Mouse (Mus musculus) gastrocnemius, postnatal 25 days (tissue): ENCODE data around the gene Armt1. TPM values are rescaled to one million over a fixed set of nuclear protein-coding genes. Genes with fewer than 3 reads are reported as not detected.

Experiments used
- DNase-seq: peaks from one replicate; pipeline ENCODE4 v3.0.0; 2022
- long read RNA-seq, 2 experiments: library from polyadenylated mRNA; stranded (forward); transcript quantifications; one replicate each; pipeline ENCODE4 v2.0.0; 2021
- total RNA-seq, 2 experiments: library from RNA; stranded (reverse); gene quantifications; 1 replicate in 1 of 2; 2 replicates in 1 of 2; pipeline ENCODE4 v1.2.3; 2021

The Armt1 gene
- total RNA-seq: 10 to 100 TPM in 1 of 2 experiments, 1 to 10 TPM in 1; 9.8 to 11.1 TPM
- long read RNA-seq, experiment 1, transcript Armt1-201 (5 exons, 2,429 nt): major isoform, 8 of 13 reads
- long read RNA-seq, experiment 1, partial matches to known transcripts: 0 of 13 reads
- long read RNA-seq, experiment 1, other reads (novel, unspliced or antisense): 5 of 13 reads
- long read RNA-seq, experiment 2, transcript Armt1-201 (5 exons, 2,429 nt): major isoform, 12 of 14 reads
- long read RNA-seq, experiment 2, partial matches to known transcripts: 1 of 14 reads
- long read RNA-seq, experiment 2, other reads (novel, unspliced or antisense): 1 of 14 reads

- peak; percentile 96 for DNase-seq
Observed at GRCm38 (mm10) chr10:4432123-4432931, at the start of gene Armt1, which contains the start of gene Rmnd1. Gene Armt1 (plus strand): TSS chr10:4432467. Gene Rmnd1 (minus strand): TSS chr10:4432388.

GRCm38 (mm10) chr10:4384244-4384643 is 48.0 kb upstream of the Armt1 start:
- no peak for DNase-seq

DNA sequence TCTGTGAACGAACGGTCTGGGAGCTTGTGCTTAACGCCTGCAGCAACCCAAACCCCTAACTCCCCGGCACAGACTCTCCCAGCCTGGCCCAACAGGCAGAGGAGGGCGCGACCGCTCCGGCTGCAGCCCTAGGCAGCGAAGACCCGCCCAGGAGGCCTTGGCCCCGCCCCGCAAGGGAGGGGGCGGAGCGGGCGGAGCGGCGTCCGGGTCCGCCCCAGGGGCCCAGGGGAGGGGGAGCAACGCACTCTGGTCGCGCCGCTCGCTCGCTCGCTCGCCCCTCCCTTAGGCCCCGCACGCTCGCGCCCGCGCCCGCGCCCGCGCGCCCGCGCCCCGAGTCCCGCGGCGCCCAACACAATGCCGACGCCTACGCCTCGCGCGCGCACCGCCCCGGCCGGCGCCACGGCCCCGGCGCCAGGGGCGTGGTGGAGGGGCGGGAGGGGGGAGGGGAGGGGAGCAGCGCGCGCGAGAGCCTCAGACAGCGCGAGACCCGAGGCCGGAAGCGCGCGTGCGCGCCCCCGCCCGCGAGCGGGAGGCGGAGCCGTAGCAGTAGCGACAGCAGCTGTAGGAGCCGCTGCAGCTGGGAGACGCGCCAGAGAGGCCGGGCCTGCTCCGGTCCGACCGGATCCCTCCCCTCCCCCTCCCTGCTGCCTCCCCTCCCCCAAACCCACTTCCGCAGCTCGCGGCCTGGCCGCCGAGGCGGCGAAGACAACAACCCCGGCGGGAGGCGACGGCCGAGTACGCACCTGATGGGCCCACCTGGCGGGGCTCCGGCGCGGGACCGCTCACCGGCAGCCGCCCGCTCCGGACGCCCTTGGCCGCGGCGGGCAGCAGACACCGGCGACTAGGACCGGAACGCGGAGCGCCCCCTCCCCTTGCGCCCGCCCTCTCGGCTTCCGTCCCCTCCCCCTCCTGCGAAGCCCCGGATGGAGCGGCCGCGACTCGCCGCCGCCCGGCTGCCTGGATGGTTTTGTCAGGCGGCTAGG is 45.4 kb upstream of the Armt1 start:
- peak; percentile 97 for DNase-seq

DNA sequence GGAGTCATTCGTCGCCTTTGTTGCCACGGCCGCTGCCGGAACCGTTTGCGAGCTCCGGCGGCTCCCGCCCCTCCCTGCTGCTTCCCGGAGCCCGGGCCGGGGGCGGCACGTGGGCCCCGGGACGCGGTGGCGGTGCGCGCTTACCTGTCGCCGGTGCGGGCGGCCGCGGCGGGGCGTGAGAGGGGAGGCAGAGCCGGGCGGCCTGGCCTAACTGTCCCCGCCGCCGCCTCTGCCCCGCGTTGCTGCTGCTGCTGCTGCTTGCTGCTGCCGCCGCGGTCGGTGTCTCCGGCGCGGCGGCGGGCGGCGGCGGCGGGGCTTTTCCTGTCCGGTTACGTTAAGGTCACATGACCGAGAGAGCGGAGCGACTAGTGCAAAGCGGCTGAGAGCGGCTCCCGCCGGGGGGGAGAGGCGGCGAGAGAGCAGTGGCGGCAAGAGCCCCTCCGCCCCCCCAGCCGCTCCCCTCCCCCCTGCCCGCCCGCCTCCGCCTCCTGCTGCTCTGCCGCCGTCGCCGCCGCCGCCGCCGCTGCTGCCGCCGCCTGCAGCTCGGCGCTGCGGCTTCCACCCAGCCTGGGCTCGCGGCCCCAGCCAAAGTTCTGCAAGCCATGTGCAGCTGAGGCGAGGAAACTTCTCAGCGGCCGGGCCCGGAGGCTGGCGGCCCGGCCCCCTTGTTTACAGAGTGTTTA is 44.4 kb upstream of the Armt1 start, which contains the start of gene Zbtb2:
TSS of gene Zbtb2 (minus strand) at position 408 of the 683 bp plus-strand sequence.
- peak; percentile 67 for DNase-seq

- DNase-seq: peak; percentile 11
Observed at GRCm38 (mm10) chr10:4388384-4388745, 43.9 kb upstream of the Armt1 start.

- DNase-seq: no peak
Observed at GRCm38 (mm10) chr10:4389036-4389435, 43.2 kb upstream of the Armt1 start.

DNA sequence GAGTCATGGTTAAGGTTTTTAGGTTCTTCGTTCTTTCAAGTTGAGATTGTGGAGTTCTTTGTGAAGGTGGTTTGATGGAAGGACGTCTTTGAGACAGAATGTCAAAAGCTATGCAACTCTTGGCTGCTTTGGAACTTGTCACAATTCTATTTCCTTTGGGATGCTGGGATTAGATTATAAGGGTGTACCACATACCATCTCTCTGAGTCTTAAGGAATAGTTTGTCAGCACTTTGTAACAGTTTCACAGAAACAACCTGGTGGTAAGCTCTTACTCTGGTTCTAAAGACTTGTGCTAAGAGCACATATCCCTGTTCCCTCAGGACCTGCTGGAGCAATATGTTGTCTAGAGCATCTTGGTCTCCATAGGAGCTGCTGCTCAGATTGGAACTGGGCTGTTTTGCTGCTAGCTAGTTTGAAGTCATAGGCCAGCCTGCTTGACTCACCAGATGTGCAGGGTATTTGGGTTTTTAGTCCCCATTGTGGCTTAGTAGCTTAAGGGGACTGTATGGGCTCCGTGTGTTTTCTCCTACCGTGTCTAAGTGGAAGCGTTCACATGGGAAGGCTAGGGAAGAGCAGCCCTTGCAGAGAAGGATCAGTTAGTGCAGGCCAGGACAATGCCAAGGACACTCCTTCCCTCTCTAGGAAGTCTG is 42.7 kb upstream of the Armt1 start:
- DNase-seq: no peak

DNA sequence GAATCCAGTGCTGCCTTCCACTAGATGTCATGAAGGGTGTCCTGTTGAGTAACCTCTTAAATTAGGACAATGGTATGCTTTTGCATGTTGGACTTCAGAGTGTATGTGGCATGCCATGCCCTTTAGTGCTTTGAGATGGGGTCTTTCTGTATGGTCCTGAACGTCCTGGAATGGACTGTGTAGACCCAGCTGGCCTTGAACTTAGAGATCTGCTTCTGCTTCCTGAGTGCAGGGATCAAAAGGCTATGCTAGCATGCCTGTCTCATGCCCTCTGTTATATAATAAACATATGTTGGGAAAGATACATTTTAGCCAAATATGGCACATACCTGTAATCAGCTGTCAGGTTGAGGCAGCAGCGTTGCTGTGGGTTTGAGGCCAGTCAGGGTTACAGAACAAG is 41.7 kb upstream of the Armt1 start:
- DNase-seq: no peak

DNA sequence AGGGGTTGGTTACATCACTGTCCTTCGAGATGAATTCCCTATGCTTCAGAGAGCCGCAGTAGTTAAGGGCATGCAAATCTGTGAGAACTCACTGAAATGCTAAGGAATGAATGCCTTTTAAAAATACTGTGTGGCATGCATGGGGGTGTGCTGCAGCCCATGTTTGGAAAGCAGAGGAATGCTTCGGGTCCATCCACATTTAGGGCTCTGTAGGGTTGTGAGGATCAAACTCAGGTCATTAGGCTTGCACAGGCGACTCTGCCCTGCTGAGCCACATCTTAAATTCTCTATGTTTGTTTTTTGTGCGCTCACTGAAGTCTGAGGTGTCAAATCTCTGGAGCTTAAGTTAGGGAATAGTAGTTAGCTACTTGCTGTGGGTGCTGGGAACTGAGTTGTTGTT is 41.2 kb upstream of the Armt1 start:
- DNase-seq: no peak

DNA sequence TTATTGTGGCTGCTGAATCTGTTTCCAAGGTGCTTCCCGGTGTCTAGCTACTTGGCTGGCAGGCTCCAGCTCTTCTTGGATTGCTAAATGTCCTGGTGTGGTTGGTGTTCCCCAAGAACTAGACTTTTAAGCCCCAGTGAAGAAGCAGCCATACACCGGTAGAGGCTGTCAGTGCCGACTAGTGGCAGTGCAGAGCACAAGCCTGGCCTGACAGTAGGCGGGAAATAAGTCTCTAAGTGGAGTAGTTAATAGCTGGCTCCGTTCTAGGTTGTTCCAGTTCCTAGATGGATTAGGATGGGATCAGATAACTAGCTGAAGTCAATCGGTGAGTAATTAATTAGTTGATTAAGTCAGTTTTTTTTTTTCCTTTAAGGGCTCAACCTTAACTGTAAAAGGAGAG is 40.4 kb upstream of the Armt1 start:
- peak; percentile 16 for DNase-seq

DNA sequence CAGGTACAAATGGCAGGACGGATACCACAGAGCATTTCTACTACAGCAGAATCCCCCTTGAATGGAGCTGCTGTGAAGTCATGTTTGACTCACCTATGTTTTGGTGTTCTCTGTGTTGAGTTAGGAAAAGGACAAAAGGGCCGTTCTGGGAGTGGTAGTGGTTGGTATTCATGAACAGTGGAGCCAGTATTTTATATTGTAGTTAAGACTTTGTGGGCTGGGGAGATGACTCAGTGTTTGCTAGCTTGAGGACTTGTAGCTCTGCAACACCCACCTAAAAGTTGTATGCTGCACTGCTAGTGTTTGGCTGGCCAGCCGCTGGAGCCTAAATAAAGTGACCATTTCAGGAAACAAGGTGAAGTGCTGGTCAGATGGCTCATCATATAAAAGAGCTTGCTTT is 36.9 kb upstream of the Armt1 start:
- DNase-seq: no peak

DNA sequence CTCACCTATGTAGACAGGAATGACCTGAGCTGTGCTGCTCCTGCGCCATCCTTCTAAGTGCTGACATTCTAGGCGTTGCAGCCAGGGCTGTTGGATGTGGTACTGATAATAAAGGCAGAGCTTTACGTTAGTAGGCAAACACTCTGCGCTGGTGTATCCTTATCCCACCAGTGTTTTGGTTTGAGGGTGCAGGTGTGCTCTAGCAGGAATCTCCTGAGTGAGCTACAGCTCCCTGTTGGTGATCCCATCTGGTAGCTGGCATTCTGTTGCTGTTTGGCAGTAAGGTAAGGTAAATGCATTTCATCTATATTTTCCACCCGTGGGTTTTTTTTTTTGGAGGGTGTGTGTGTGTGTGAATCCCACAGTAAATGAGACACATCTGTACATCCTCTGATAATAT is 34.2 kb upstream of the Armt1 start:
- no peak for DNase-seq

DNA sequence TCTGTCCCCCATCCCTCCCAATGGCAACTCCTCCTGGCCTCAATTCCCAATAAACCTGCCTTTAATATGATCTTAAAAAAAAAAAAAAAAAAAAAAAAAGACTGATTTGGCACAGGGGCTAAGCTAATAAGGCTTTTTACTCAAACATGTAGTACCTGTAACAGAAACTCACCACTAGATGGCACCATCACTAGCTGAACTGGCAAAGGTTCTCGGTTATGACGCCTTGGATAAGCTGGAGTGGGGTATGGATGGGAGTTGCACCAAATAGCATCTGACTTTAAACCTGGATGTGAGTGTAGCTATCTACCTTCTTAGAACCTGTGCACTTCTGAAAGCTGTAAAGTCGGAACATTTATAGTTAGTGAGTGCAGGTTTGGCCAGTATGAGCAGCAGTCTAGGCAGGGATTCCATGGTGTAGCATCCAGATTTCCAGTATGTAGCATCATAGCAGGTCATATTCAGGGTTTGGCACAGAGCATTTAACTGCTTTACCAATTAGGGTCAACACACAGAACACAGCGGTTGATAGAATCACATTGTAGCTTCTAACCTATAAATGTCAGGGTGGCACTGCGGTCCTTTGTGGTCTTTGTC is 27.3 kb upstream of the Armt1 start:
- DNase-seq: no peak

GRCm38 (mm10) chr10:4405511-4405910 is 26.8 kb upstream of the Armt1 start:
- no peak for DNase-seq

- no peak for DNase-seq
Observed at GRCm38 (mm10) chr10:4407191-4407590, 25.1 kb upstream of the Armt1 start.

- DNase-seq: no peak
Observed at GRCm38 (mm10) chr10:4425245-4425644, 7.0 kb upstream of the Armt1 start.

GRCm38 (mm10) chr10:4430399-4430798 is 1.9 kb upstream of the Armt1 start:
- no peak for DNase-seq

DNA sequence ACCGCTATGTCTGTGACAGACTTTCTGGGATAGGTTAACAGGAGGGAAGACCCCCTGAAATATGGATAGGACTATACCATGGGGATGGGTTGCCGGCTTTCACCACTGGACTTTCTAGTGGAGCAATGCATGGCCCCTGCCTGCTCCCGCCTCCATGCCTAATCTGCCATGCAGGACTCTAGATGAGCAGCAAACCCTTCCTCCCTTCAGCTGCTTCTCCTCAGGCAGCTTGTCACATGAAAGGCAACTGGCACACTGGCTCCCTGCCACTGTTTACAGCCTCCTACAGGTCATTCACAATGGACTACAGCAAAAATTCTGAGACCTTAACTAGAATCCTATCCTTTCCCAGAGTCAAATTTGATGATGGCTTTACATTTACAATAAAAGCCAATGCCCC is 1.4 kb upstream of the Armt1 start:
- peak; percentile 19 for DNase-seq

DNA sequence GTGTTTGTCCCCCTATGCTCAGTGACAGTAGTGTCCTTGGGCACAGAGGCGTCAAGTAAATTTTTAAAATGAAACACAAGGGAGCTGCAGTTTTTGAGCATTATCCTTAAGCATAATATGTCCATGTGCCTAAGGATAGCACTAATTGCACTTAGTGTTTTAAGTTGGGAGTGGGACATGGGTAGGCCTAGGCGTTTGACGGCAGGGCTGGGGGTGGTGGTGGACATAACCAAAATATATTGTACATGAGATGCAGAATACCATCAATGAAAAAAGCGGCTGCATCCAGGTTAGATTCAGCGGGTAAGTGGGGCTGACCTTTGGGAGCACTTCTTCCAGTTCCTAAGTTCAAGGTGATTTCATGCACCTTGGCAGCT is 533 bp upstream of the Armt1 start:
- no peak for DNase-seq

DNA sequence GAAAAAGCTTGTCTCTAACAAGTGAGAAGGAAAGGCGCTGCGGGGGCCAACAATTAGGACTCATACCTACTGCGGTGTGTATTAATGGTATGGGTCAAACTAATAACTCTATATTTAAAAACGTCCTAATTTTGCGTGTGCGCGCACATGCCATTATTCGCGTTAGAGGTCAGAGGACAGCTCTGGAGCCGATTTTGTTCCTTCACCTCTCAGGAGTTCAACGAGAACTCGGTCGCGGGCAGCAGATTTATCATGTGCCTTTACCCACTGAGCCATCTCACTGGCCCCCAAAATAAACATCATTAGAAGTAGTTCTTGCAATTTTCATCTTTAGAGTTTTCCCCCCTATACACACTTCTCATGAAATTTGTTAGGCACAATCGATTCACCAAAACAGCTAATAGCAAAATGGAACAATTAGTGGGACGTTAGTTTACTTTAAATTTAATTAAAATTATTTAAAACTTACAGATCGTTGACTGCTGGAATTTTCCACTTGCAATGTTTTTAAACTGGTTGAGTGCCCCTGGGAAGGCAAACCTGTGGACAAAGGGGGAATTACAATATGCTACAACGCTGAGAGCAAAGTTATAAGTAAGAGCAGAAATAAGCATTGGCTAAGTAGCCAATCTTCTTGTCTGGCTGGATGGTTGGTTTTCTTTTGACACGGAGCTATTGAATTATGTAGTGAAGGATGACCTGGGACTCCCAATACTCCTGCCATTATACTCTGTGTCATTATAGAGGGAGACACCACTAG is 909 bp downstream of the Armt1 start:
- peak; percentile 8 for DNase-seq
